Mouse (Mus musculus): ENCODE results near the gene Tirap.
"Not testable (repeated sequence)": the region's sequence is repeated elsewhere in the genome, so short reads cannot be mapped to it uniquely, and the experiment has no call there.

The Tirap gene

DNA sequence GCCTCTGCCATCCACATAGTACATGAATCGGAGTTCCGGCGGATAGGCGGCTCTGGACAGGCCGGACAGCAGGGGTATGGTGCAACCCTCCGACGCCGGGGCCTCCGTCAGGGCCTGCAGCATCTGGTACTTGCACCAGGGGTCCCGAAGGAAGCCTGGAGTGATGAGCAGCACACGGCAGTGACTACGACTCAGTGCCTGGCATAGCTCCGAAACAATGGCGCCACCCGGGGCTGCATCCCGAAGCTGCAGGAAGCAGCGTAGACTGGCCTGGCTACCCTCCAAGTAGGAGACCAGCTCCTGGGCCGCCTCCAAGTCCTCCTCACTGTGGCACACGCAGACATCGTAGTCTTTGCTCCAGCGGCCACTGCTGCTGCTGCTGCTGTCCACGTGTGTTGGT, 11.4 kb downstream of the Tirap start:
- DNase-seq = peak; percentile 67

GRCm38 (mm10) chr9:35187351-35187903, 12.7 kb downstream of the Tirap start:
- DNase-seq = no peak

DNA sequence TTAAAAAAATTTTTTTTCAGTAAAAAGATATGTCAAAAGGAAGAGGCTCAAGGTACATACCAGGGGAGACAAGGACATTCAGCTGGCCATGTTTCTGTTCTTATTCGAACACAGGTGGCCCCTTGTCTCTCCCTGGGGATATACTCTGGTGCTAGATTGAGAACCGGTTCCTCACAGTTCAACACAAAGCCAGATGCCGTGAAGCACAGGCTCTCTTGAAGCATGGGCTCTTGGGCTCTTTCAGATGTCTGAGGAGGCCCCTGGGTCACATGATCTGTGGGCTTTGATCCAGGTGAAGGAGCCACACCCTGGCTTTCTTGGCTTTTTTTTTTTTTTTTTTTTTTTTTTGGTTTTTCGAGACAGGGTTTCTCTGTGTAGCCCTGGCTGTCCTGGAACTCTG, 13.7 kb downstream of the Tirap start:
- DNase-seq = no peak

DNA sequence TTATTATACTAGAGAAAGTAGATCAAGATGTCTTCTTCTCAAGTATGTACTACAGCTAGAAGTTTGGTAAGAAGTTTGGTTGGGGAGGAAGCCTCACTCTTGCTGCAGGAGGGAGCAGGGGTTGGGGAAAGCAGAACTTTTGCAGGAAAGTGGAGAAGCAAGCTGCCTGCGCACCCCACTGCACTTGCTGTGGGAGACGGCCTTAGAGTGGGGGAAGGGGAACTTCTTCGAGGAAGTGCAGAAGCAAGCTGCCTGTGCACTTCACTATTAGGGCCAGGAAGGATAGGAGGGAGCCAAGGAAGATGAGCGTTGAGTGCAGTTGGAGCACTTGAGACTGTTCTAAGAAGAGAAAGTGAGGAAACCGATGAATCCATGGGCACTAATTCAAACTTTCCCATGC, 16.7 kb downstream of the Tirap start:
- no peak for DNase-seq

DNA sequence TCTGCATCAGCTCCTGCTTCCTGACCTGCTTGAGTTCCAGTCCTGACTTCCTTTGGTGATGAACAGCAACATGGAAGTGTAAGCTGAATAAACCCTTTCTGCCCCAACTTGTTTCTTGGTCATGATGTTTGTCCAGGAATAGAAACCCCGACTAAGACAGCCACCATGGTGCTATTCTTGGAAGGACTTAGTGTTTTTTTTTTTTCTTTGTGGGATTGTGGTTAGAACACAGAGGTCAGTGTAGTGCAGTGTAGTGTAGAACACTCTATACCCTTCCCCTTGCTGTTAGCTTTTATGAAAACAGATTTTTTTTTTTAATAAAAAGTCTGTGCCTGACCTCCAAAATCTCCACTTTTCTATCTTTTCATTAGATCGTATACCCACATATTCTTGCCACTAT, 17.3 kb downstream of the Tirap start:
- DNase-seq = no peak

DNA sequence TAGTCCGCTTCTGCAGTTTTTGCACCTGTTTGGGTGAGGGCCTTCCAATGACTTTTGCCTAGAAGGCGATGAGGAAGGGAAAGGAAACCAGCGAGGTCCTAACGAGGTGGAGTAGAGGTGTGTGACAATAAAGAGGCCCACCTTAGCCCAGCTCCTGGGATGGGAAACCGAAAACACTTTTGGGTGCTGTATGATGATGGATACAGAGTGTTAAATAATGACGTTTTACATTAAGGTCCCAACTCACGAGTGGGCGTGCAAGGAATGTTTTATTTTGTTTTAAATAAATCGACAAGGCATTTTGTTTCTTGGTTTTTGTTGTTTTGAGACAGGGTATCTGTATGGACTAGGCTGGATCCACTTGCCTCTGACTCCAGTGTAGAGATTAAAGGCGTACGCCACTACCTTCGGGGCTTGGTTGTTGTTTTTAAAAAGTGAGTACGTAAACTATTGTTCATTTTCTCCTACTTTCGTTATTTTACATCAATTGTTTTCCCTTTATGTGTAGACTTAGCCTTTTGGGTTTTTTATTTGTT, 23.9 kb downstream of the Tirap start:
- DNase-seq = no peak

DNA sequence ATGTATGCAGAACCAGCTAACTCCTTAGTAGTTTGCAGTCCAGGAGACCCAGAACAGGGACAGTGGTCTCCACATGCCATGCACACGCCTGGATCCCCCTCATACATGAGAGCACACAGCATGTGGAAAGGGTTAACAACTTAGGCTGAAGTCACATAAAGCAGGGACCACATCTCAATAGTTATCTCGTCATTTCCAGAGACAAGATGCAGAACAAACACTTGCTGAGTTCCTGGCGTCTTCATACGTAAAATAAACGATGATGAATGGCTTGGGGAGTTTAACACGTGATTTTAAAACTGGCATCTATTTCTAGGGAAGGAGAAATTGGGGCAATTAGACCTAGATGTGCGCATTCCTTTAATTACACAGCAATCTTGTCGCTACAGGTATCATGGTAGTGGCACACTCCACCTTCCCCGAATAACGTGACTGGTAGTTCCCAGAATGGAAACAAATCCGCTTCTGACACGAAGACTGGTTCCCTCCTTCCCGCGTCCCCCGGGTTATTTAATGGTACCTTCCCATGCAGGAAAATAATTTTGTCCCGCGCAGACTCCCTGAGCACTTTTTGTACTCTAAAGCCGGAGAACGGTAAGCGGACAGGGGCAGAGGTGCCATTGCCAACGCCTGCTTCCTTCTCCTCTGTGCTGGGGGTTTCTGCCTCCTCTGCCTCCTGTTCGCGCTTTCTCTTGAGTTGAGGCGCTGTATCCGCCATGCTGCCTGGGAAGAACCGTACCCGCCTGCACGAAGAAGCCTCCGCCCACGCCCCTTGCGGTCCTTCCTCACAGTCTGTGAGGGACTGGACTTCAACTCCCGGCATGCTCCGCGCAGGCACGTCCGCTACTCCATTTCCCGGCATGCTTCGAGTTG, 24.6 kb downstream of the Tirap start, which contains the start of gene Dcps:
Gene Dcps (minus strand): TSS at position 811 of the 873 bp plus-strand sequence.
- peak; percentile 92 for DNase-seq

DNA sequence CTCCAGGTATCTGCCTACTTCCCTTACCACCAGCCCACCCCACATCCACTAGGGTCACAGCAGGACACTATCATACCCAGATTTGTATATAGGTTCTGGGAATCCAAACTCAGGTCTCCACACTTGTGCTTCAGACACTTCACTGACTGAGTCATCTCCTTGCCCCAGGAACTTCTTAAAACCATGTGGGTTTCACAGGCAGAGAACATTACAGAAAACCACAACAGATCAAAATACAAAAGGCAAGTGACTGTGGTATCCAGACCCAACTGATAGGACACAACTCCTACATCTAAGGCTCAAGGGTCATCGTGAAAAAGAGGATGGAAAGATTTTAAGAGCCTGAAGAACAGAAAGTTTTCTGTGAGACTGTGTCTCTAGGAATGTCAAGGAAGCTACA, 26.8 kb downstream of the Tirap start:
- no peak for DNase-seq

DNA sequence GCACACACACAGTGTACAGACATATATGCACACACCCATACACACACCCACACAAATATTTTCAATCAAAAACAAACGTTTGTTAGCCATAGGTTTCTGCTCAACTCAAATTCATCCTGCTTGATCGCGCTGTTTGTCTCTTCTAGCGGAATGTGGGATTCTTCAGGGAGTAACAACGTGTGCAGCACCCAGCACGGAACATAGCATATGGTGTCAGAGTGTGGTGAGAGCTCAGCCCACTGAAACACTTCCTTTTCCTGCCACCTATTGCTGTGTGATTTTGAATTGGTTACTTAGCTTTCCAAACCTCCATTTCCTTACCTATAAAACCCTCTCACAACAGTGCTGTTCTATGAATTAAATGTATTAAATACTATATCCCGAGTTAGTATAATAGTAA, 30.0 kb downstream of the Tirap start:
- DNase-seq = no peak

DNA sequence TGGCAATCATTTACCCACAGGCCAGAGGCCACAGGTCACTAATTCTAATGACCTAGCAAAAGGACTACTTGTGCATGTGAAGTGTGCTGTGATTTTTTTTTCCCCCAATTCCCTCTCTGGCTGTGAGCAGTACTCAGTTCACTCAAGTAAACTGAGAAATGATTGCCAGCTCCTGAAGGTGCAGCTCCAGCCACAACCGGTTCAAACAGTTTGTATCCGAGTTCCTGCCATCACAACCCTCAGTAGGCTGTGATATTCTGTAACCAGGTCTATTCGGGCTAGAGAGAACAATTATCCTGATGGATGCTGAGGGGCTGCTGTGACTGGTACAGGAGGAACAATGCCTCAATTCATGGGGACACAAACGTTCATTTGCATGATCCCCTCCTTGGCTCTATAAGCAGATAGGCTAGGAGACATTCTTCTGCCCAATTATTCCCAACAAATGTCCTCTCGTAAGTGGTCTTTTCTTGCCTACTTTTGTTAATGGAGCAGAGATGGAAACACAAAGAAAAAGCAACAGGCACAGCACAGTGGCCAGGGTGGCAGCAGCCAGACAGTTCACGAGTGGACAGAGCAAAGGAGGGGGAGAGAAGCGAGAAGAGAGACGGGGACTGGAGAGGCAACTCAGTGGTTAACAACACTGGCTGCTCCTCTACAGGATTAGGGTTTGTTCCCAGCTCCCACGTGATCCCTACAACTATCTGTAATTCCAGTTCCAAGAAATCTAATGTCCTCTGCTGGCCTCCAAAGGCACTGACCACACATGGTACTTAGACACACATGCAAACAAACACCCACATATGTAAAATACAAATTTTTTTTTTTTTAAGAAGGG, 33.1 kb downstream of the Tirap start:
- DNase-seq = no peak

- DNase-seq = peak; percentile 34
These were observed 33.8 kb downstream of the Tirap start for GRCm38 (mm10) chr9:35166144-35166797.

DNA sequence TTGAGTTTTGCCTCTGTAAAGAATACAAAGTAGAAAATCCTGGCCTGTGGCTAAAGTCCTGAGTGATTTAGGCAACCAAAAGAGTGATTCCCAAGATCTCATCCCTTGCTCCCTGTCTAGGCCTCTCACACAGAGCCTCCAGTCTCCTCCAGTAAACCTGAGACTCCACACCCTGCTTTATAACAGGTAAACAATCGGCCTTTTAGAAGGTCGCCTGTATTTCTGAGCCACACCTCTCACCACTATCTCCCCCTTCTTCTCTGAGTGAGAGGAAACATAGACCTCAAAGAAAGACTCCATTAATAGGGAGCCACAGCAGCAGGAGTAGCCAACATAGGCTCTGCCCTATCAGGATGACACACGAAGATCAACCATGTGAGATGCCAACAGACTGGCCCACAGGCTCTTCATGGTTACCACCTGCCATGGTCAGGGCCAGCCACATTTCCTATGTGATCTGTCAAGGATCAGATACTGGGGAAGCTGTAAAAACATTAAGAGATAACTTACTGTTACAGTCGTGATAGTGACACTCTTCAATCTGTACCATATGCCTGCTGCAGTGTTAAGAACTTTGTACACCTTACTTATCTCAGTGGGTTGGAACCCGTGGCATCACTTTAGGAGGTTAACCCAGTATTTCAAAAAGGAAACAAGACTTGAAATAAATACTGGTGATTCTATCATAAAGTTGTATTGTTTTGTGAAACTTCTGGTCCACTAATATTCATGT, 35.8 kb downstream of the Tirap start:
- no peak for DNase-seq

DNA sequence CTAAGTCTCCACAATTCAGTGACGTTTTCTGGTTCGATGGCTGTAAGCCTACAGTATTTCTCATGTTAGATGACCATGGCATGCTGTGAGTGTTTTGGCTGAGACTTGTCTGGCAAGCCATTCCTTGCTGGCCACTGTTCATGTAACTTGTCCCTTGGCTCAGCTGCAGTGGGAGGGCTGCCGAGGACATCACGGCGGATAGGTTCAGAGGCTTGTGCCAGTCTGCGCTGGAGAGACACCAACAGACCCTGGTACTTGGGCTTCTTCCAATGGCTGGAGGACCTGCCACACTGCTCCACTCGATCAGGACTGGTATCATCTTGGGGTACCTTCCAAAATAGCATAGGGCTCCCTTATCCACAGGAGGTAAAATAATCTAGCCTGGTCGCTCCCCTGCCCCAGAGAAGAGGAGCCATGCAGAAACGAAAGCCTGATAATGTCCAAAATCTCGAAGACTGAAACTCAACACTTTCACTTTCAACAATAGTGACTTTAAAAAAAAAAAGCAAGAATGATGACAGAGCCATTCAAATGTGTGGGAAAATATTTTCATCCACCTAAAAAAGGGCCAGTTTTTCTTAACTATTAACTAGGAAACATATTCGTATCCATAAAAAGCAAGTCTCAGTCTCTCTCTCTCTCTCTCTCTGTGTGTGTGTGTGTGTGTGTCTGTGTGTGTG, 36.9 kb downstream of the Tirap start:
- peak; percentile 63 for DNase-seq

- no peak for DNase-seq
These were observed 38.4 kb downstream of the Tirap start for GRCm38 (mm10) chr9:35161721-35162120.

- no peak for DNase-seq
These were observed 39.4 kb downstream of the Tirap start for GRCm38 (mm10) chr9:35160662-35161061.

GRCm38 (mm10) chr9:35158477-35158876, 41.6 kb downstream of the Tirap start:
- no peak for DNase-seq

DNA sequence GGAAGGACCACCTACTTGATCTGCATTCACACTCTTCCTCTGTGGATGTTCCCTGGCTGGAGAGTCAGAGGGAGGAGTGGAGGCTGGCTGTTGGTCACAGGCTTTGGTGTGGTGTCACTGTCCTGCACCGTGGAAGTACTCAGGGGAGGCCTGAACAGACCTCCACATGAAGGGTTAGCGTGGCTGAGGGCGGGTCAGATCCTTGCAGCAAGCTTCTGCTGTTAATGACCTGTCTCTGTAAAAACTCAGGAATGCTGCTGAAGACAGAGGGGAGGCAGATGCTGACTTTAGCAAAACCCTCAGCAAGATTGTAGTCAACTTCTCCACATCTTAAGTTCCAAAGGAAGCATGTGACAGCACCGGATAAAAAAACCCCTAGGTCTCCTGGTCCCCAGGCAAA, 43.2 kb downstream of the Tirap start:
- DNase-seq = no peak

GRCm38 (mm10) chr9:35156002-35156710, 43.9 kb downstream of the Tirap start:
- DNase-seq = peak; percentile 40

- DNase-seq = no peak
These were observed 47.2 kb downstream of the Tirap start for GRCm38 (mm10) chr9:35152923-35153322.

DNA sequence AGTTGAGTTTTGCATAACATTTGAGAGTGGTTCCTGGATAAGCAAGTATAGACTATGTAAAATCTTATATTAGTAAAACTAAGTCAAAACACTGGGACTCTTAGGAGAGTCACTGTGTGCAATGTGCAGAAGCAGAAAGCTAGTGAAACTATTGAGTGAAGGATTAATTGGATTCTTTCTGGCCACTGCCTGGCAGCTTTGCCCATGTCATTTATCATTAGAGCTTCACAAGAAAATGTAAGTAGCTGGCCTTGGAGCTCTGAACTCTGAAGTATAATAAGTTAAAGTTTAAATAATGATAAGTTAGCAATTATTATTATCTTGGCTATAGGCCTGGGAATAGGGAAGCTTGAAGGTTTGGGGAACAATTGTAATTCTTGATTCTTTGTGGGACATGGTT, 51.3 kb downstream of the Tirap start:
- DNase-seq = not testable (repeated sequence)

- not testable (repeated sequence) for DNase-seq
These were observed 52.8 kb downstream of the Tirap start for GRCm38 (mm10) chr9:35147261-35147660.
